Mouse (Mus musculus): ENCODE results near the gene Smyd3. TPM values are rescaled to one million over a fixed set of nuclear protein-coding genes. Genes with fewer than 3 reads are reported as not detected.
A peak's percentile ranks its signal among the peaks of the same experiment; 100 is the strongest.

Gene Smyd3
- total RNA-seq, 2 experiments from 2014 or later = 7.5 to 8.3 TPM

- DNase-seq = no peak
Measured at GRCm38 (mm10) chr1:179289744-179290143, 228.1 kb downstream of the Smyd3 start.

DNA sequence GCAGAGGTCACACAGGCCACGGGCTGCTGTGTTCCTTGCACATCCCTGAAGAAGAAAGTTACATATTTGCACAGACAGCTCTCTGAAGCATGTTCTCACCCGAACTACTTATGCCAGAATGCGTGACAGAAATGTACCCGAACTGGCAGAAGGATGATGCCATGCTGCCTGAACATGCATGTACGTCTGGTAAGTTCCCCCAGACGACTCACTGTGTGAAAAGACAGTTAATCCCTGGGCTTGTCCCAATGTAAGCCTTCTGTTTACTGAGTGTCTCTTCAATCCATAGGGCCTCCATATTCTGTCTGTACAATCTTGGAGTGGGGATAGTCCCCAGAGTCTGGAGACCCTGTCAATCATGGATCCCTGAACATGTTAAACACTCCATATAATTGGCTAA is 231.1 kb downstream of the Smyd3 start:
- DNase-seq = no peak

DNA sequence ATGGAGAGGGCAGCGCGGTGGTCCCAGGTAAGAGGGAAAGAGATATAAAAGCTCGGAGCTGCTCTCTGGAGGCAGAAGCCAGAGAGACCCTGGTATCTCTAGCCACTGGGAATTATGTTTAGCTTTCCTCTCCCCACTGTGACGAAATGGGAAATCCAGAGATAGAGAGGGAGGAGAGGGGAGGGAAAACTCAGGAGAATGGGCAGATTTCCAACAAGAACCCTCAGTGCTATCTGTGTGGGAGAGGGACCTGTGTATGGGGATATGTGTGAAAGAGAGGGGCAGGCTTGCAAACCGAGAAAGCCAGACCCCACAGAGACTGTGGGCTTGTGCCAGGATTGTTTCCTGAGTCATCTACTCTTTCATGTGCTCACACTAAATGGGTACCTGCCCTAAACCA is 235.0 kb downstream of the Smyd3 start:
- no peak for DNase-seq

- peak; percentile 53 to 58 for DNase-seq
Measured at GRCm38 (mm10) chr1:179281401-179282121, 236.3 kb downstream of the Smyd3 start.

GRCm38 (mm10) chr1:179279116-179279515 is 238.7 kb downstream of the Smyd3 start:
- no peak for DNase-seq

- no peak for DNase-seq
Measured at GRCm38 (mm10) chr1:179277346-179277745, 240.5 kb downstream of the Smyd3 start.

DNA sequence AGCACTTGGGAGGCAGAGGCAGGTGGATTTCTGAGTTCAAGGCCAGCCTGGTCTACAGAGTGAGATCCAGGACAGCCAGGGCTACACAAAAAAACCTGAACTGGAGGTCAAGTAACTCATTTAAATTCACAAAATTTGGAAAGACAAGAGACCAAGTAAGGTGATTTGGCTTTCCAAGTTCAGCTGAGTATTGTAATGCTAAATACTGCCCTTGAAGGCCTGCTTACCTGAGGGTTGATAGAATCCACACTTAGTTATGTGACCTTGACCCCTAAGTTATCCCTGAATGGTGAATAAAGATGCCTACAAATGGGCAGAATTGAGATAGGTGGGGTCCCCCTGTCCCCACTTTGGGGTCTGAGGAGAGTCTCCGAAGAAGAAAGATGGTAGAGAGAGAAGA is 241.0 kb downstream of the Smyd3 start:
- no peak for DNase-seq

GRCm38 (mm10) chr1:179272926-179273325 is 244.9 kb downstream of the Smyd3 start:
- no peak for DNase-seq

GRCm38 (mm10) chr1:179272351-179272750 is 245.5 kb downstream of the Smyd3 start:
- no peak for DNase-seq

DNA sequence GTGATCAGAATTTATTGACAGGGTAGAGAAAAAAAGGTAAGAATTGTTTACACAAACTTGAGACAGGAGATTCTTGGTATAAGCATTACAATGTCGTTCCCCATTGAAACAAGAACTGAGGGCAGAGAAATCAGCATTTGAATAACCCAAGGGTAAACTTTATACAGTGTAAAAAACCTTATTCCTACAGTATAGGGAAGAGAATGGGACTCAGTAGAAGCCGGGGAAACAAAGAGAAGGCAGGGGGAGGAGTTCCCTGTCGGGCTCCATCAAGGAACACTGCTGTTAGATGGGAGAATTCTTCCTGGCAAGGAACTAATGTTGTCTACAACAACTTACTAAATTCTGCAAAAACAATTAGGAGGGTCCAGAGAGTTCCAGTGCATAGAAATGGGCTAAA is 250.9 kb downstream of the Smyd3 start:
- DNase-seq = no peak

- no peak for DNase-seq
Measured at GRCm38 (mm10) chr1:179261496-179261966, 256.3 kb downstream of the Smyd3 start.

- no peak for DNase-seq
Measured at GRCm38 (mm10) chr1:179255826-179256512, 261.9 kb downstream of the Smyd3 start.

GRCm38 (mm10) chr1:179254531-179254930 is 263.3 kb downstream of the Smyd3 start:
- DNase-seq = no peak

- no peak for DNase-seq
Measured at GRCm38 (mm10) chr1:179252611-179253010, 265.2 kb downstream of the Smyd3 start.

- DNase-seq = no peak
Measured at GRCm38 (mm10) chr1:179250388-179250787, 267.5 kb downstream of the Smyd3 start.

- no peak for DNase-seq
Measured at GRCm38 (mm10) chr1:179243554-179243953, 274.3 kb downstream of the Smyd3 start.

DNA sequence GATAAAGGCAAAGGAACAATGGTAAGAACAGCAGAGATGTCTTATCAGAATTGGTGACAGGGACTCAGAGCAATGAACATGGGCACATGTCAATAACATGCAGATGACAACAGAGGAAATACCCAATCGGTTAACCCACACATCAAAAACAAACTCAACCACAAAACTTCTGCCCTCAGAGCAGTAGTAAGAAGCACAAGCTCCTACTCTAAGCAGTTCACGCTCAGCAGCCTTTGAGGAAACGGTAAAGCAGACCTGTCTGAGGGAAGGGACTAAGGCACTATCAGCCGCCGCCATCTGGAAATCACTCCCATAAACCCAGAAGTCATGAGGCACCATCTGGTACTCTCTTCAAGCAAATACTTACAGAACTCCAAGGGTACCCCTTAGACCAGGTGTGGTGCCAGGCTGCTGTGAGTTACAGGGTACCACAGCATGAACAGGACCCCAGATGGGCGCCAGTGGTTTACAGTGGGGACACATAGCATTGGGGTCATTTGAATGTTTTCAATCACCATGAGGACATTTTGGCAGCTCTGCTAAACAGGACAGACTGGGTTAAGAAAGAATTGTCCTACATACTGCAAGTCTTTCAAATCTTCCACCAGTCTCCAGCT is 277.1 kb downstream of the Smyd3 start:
- no peak for DNase-seq

DNA sequence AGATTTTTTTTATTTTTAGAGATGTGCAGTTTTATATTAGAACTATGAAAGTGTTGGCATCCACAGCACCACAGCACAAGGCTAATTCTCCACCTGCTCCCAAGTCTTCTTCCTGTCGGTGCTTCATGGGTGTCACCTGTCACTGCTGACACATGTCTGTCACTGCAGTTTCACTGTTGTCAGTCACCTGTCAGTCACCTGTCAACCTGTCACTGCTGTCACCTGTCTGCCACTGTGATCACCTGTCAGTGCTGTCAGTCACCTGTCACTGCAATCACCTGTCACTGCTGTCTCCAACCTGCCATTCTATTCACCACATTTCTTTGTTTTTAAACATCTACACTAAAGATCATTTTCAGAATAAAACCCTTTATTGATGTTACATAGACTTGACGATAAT is 279.2 kb downstream of the Smyd3 start:
- DNase-seq = no peak

- DNase-seq = no peak
Measured at GRCm38 (mm10) chr1:179237989-179238388, 279.9 kb downstream of the Smyd3 start.

- DNase-seq = no peak
Measured at GRCm38 (mm10) chr1:179236217-179236840, 281.5 kb downstream of the Smyd3 start.

- DNase-seq = peak; percentile 54 to 83
Measured at GRCm38 (mm10) chr1:179231777-179232661, 285.8 kb downstream of the Smyd3 start.

GRCm38 (mm10) chr1:179229515-179229914 is 288.3 kb downstream of the Smyd3 start:
- DNase-seq = no peak

Data from heart, adult 18-20 months (tissue).